Mouse (Mus musculus) heart, adult 2 months (tissue): ENCODE data around the gene Mdc1.

ENCODE experiments used
- CTCF ChIP-seq: fragments of 200-600 bp; IDR thresholded peaks from 2 replicates; pipeline ENCODE4 v1.8.1; 2022; ENCODE audit warnings: antibody characterized with exemption, mild to moderate bottlenecking, moderate library complexity
- POLR2A ChIP-seq: fragments of 200-500 bp; IDR thresholded peaks from 2 replicates; pipeline ENCODE4 v1.6.1; 2011; ENCODE audit warnings: mild to moderate bottlenecking, low read depth, low read length, control low read depth; ENCODE audit not compliant: insufficient read depth

DNA sequence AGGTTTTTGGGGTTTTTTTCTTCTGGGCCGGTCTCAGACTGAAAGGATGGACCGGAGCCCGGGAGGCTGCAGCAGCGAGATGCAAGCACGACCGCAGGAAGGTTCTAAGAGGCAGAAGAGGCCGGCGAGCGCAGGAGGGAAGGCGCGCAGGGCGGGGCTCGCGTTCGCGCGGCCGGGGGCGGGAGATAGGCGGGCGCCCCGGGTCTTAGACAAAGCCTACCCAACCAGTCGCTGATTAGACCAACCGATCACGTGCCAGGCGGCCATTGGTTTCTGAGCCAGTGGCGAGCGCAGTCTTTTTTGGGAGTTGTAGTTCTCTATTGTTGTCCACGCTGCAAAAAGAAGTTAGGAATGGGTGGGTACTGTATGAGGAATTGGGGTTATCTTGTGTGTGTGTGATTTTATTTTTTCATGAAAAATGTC lies 3.2 kb upstream of the Mdc1 start, which contains the start of gene Tubb5:
- TF ChIP-seq CTCF = no peak
- TF ChIP-seq POLR2A = peak; percentile 97
